Mouse (Mus musculus): ENCODE data around the gene Wbp1l. TPM values are rescaled to one million over a fixed set of nuclear protein-coding genes. Genes with fewer than 3 reads are reported as not detected.
A peak's percentile ranks its signal among the peaks of the same experiment; 100 is the strongest.

The Wbp1l gene
- polyA plus RNA-seq, 1 experiment from 2014 or later, result 40.7 TPM

DNA sequence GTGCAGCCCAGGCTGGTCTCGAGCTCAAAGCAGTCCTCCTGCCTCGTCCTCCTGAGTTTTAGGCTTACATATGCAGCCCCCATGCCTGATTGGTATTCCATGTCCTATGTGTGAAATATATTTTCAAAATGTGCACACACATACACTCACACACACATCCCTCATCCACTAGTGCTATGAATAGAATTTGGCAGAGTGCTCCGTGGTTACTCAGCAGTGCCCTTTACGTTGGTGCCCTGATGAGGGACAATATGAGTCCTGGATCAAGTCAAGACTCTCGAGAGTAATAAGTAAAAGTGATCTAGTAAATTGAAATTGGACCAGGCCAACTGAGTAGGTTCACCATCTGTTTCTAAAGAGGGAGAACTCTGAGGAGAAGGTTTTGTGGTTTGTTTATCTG, 44.4 kb downstream of the Wbp1l start:
- Histone ChIP-seq H3K9ac (ENCODE audit: low read depth, low read length) (no peak overlapping the region), H3K4me3 (ENCODE audit: low read depth, low read length) (no peak overlapping the region), H3K9me3 (ENCODE audit: control insufficient read depth, low read length) (no peaks in the 10 kb centered on the region), H3K27ac (ENCODE audit: low read depth, low read length) (no peak overlapping the region), H3K27me3 (replicated peaks; ENCODE audit: control insufficient read depth, insufficient read depth, low read length) (no peaks in the 10 kb centered on the region), H3K4me2 (no peak overlapping the region), H3K4me1 (replicated peaks; ENCODE audit: control insufficient read depth, insufficient read depth, low read length) (peaks cover 58% of the 10 kb centered on the region), H3K36me3 (ENCODE audit: control insufficient read depth, insufficient read depth, low read length) (peaks cover 2% of the 10 kb centered on the region; the same call in 1 of the 2 replicates)
- DNase-seq (ENCODE audit: low spot score) (no peak), ATAC-seq (replicated peaks; ENCODE audit: low FRiP score) (no peak)
- whole genome bisulfite sequencing, result 80% methylated on average over 5 of the region's 5 CpGs

DNA sequence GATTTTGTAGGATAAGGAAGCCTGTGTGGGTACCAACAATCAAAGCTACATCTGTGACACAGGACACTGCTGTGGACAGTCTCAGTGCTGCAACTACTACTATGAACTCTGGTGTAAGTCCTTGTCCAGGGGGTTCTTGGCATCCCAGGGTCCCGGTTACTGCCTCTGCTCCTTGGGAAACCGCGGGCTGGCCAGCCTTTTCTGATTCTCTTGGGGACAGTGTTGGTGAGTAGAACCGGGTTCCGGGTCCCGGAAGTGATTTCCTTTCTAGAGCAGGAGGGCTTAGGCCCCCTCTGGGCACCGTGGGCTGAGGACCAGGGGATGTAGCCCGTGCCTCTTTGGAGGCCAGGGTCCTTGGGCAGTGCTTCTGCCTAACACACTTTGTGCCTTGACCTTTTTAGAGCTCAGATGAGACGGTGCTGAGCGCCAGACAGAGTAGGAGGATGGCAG, 45.5 kb downstream of the Wbp1l start:
- Histone ChIP-seq H3K4me3 (ENCODE audit: low read depth, low read length) (no peak overlapping the region), H3K9ac (ENCODE audit: low read depth, low read length) (no peak overlapping the region), H3K27ac (ENCODE audit: low read depth, low read length) (peak overlapping the region; percentile 16; the same call in 1 of the 2 replicates), H3K27me3 (replicated peaks; ENCODE audit: control insufficient read depth, insufficient read depth, low read length) (no peaks in the 10 kb centered on the region), H3K9me3 (ENCODE audit: control insufficient read depth, low read length) (no peaks in the 10 kb centered on the region), H3K36me3 (ENCODE audit: control insufficient read depth, insufficient read depth, low read length) (peaks cover 4% of the 10 kb centered on the region; the same call in 1 of the 2 replicates), H3K4me1 (replicated peaks; ENCODE audit: control insufficient read depth, insufficient read depth, low read length) (peaks cover 47% of the 10 kb centered on the region), H3K4me2 (no peak overlapping the region)
- DNase-seq (ENCODE audit: low spot score) (no peak), ATAC-seq (replicated peaks; ENCODE audit: low FRiP score) (no peak)
- WGBS, result 80% methylated on average over 10 of the region's 10 CpGs

DNA sequence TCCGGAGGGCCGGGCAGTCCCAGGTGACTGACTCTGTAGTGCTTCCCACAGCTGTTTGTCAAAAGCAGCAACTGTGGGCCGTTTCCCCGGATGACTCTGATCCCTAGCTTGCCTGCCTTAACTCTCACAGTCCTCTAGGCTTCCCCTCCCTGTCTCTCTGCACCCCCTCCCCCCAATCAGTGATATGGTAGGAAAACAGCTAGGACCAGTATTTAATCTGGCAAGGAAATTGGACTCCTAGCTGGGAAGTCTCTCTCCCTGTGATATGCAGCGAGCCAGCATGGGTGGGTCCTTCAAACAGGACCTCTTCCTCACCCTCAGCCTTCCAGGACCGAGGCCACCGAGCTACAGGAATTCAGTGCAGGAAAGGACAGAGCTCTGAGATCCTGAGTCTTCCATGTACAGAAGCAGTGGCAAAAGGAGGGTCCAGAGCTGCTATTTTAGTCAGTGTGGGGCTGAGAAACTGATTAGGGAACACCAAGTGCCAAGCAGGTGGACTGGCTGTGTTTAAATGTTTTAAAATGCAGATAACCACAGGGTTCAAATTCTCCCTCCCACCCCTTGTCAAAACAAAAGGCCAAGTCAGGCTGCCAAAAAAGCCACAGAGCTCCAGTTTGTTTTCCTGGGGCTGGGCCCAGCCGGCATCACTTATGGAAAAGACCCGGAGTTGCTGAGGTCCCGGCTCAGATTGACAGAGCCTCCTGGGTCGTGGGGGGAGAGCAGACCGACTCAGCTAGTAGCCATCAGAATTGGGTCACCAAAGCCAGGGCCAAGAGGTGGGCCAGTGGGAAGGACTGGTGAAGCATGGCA, 46.1 kb downstream of the Wbp1l start:
- H3K4me3 ChIP-seq (ENCODE audit: low read depth, low read length), result no peak overlapping the region
- no peaks in the 10 kb centered on the region for H3K9me3 ChIP-seq (ENCODE audit: control insufficient read depth, low read length)
- H3K4me2 ChIP-seq, result no peak overlapping the region
- H3K4me1 ChIP-seq (replicated peaks; ENCODE audit: control insufficient read depth, insufficient read depth, low read length), result peaks cover 42% of the 10 kb centered on the region
- WGBS, result 55% methylated on average over 12 of the region's 12 CpGs
- ATAC-seq (replicated peaks; ENCODE audit: low FRiP score) (no peak), DNase-seq (ENCODE audit: low spot score) (no peak)
- no peaks in the 10 kb centered on the region for H3K27me3 ChIP-seq (replicated peaks; ENCODE audit: control insufficient read depth, insufficient read depth, low read length)
- peak overlapping the region; percentile 16; the same call in 1 of the 2 replicates for H3K27ac ChIP-seq (ENCODE audit: low read depth, low read length)
- H3K36me3 ChIP-seq (ENCODE audit: control insufficient read depth, insufficient read depth, low read length), result peaks cover 4% of the 10 kb centered on the region; the same call in 1 of the 2 replicates
- no peak overlapping the region for H3K9ac ChIP-seq (ENCODE audit: low read depth, low read length)

DNA sequence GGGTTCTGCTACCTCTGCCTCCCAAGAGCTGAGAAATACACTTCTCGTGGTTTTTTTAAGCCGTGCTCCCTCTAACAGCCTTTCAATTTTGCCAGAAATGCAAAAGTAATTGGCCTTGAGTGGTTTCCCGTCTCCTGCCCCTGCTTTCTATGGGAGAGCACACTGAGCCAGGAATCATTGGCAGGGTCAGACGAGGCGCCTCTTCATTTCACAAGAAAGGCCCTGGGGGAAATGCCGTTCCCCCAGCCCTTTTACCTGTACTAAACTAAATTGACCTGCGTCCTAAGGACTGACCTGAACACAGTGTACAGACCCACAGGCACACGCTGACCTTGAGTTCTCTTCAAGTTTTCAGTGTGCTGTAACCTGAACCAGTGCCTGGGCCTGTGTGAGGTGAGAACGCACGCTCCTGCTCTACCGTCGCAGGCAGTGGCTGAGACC, 47.2 kb downstream of the Wbp1l start:
- Histone ChIP-seq H3K4me1 (replicated peaks; ENCODE audit: control insufficient read depth, insufficient read depth, low read length) (peaks cover 36% of the 10 kb centered on the region), H3K27me3 (replicated peaks; ENCODE audit: control insufficient read depth, insufficient read depth, low read length) (no peaks in the 10 kb centered on the region), H3K9me3 (ENCODE audit: control insufficient read depth, low read length) (no peaks in the 10 kb centered on the region), H3K9ac (ENCODE audit: low read depth, low read length) (no peak overlapping the region), H3K36me3 (ENCODE audit: control insufficient read depth, insufficient read depth, low read length) (peaks cover 4% of the 10 kb centered on the region; the same call in 1 of the 2 replicates), H3K4me2 (no peak overlapping the region), H3K27ac (ENCODE audit: low read depth, low read length) (peak overlapping the region; percentile 16; the same call in 1 of the 2 replicates), H3K4me3 (ENCODE audit: low read depth, low read length) (no peak overlapping the region)
- ATAC-seq (replicated peaks; ENCODE audit: low FRiP score), result no peak
- no peak for DNase-seq (ENCODE audit: low spot score)
- WGBS, result 84% methylated on average over 12 of the region's 12 CpGs

DNA sequence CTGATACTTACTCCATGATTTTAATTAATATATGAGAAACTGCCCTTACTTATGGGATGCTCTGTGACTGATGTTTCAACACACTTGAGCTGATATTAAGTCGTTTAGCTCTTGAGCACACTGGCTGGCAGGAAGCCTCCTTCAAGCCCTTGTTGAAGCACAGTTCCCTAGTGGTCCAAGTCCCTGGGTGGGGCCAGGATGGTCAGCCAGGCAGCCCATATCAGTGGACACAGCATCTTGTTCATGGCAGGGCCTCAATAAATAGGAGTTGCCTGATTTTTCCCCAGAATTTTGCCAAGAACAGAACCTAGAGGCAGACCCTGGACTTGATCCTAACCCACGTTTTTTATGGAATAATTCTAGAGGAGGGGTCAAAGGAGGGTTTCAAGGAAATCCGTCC, 48.4 kb downstream of the Wbp1l start:
- no peak overlapping the region for H3K4me3 ChIP-seq (ENCODE audit: low read depth, low read length)
- DNase-seq (ENCODE audit: low spot score) (no peak), ATAC-seq (replicated peaks; ENCODE audit: low FRiP score) (no peak)
- no peak overlapping the region for H3K27ac ChIP-seq (ENCODE audit: low read depth, low read length)
- no peak overlapping the region for H3K9ac ChIP-seq (ENCODE audit: low read depth, low read length)
- H3K4me2 ChIP-seq, result no peak overlapping the region
- H3K4me1 ChIP-seq (replicated peaks; ENCODE audit: control insufficient read depth, insufficient read depth, low read length), result peaks cover 25% of the 10 kb centered on the region
- WGBS, result 74% methylated on average over 3 of the region's 3 CpGs
- H3K27me3 ChIP-seq (replicated peaks; ENCODE audit: control insufficient read depth, insufficient read depth, low read length), result no peaks in the 10 kb centered on the region
- no peaks in the 10 kb centered on the region for H3K9me3 ChIP-seq (ENCODE audit: control insufficient read depth, low read length)
- H3K36me3 ChIP-seq (ENCODE audit: control insufficient read depth, insufficient read depth, low read length), result peaks cover 8% of the 10 kb centered on the region; the same call in 1 of the 2 replicates

DNA sequence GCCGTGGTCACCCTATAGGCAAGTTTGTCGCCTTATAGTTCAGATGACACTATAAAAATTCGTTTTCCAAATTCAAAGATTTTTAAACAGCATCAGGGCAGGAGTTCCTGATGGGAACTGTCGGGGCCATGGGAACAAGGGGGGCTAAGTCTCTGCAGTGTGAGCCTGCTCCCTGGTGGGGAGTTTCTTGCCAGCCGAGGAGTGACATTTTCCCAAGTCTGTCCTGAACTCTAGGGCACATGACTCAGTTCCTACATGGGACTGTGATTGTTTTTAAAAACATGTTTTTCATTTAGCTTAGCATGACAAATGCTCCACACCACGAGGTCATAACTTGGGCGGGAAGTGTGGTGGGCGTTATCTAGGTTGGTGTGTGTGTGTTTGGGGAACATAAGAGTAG, 49.0 kb downstream of the Wbp1l start:
- peaks cover 11% of the 10 kb centered on the region; the same call in 1 of the 2 replicates for H3K36me3 ChIP-seq (ENCODE audit: control insufficient read depth, insufficient read depth, low read length)
- WGBS, result 74% methylated on average over 8 of the region's 8 CpGs
- no peak overlapping the region for H3K4me2 ChIP-seq
- DNase-seq (ENCODE audit: low spot score) (no peak), ATAC-seq (replicated peaks; ENCODE audit: low FRiP score) (no peak)
- H3K9ac ChIP-seq (ENCODE audit: low read depth, low read length), result no peak overlapping the region
- H3K9me3 ChIP-seq (ENCODE audit: control insufficient read depth, low read length), result no peaks in the 10 kb centered on the region
- H3K4me1 ChIP-seq (replicated peaks; ENCODE audit: control insufficient read depth, insufficient read depth, low read length), result peaks cover 20% of the 10 kb centered on the region
- H3K27me3 ChIP-seq (replicated peaks; ENCODE audit: control insufficient read depth, insufficient read depth, low read length), result no peaks in the 10 kb centered on the region
- no peak overlapping the region for H3K4me3 ChIP-seq (ENCODE audit: low read depth, low read length)
- no peak overlapping the region for H3K27ac ChIP-seq (ENCODE audit: low read depth, low read length)

DNA sequence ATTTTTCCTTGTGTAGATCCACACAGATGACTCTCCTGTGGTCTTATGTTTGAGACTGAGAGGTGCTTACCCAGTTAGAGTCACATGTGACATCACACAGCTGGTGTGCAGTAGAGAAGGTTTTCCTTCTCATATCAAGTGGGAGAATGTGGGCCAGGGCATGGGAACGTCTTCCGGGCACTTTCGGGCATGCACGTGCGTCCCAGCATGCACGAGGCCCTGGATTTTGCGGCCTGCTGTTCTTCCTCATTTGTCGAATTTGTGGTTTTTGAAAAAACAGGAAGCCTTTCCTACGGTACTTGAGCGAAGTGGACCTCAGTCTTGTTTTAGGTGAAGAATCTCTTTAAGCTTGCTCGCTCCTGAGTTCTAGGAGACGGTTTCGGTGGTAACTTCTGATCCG, 49.7 kb downstream of the Wbp1l start:
- 74% methylated on average over 14 of the region's 14 CpGs for WGBS

DNA sequence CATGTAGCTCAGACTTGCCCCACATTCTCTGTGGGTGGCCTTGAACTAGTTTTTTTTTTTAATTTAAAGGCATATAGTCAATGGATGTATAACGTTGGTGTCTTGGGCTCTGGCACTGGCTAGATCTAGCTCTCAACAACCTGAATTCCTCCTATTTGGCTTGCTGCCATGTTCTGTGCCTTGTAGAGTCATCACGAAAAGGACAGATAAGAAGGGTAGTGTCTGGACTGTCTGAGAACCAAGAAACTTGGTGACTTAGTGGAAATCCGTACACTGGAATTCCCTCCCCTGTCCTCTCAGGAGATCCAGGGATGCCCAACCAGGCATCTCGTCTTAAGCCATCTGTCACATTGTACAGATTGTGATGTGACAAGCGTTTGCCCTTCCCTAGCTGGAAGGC, 54.3 kb downstream of the Wbp1l start:
- Histone ChIP-seq H3K9ac (ENCODE audit: low read depth, low read length) (no peak overlapping the region), H3K4me2 (no peak overlapping the region), H3K27ac (ENCODE audit: low read depth, low read length) (no peak overlapping the region), H3K4me3 (ENCODE audit: low read depth, low read length) (no peak overlapping the region), H3K27me3 (replicated peaks; ENCODE audit: control insufficient read depth, insufficient read depth, low read length) (no peaks in the 10 kb centered on the region), H3K4me1 (replicated peaks; ENCODE audit: control insufficient read depth, insufficient read depth, low read length) (0 out of 2 replicates have a peak, but pooled peaks cover under 1% of the 10 kb centered on the region), H3K36me3 (ENCODE audit: control insufficient read depth, insufficient read depth, low read length) (peaks cover 49% of the 10 kb centered on the region), H3K9me3 (ENCODE audit: control insufficient read depth, low read length) (no peaks in the 10 kb centered on the region)
- no peak for DNase-seq (ENCODE audit: low spot score)
- WGBS, result 70% methylated on average over 5 of the region's 5 CpGs
- ATAC-seq (replicated peaks; ENCODE audit: low FRiP score), result no peak

More for the DNA sequence above, 49.7 kb downstream of the Wbp1l start:
- Histone ChIP-seq H3K9ac (ENCODE audit: low read depth, low read length) (no peak overlapping the region), H3K4me2 (no peak overlapping the region), H3K36me3 (ENCODE audit: control insufficient read depth, insufficient read depth, low read length) (peaks cover 15% of the 10 kb centered on the region), H3K27ac (ENCODE audit: low read depth, low read length) (no peak overlapping the region), H3K9me3 (ENCODE audit: control insufficient read depth, low read length) (no peaks in the 10 kb centered on the region), H3K4me3 (ENCODE audit: low read depth, low read length) (no peak overlapping the region), H3K27me3 (replicated peaks; ENCODE audit: control insufficient read depth, insufficient read depth, low read length) (no peaks in the 10 kb centered on the region), H3K4me1 (replicated peaks; ENCODE audit: control insufficient read depth, insufficient read depth, low read length) (peaks cover 20% of the 10 kb centered on the region)
- no peak for ATAC-seq (replicated peaks; ENCODE audit: low FRiP score)
- no peak for DNase-seq (ENCODE audit: low spot score)

Data from liver, embryonic 11.5 days (tissue).